Comparison of ENCODE assay signal across 12 mouse cellular contexts in the genomic region with DNA sequence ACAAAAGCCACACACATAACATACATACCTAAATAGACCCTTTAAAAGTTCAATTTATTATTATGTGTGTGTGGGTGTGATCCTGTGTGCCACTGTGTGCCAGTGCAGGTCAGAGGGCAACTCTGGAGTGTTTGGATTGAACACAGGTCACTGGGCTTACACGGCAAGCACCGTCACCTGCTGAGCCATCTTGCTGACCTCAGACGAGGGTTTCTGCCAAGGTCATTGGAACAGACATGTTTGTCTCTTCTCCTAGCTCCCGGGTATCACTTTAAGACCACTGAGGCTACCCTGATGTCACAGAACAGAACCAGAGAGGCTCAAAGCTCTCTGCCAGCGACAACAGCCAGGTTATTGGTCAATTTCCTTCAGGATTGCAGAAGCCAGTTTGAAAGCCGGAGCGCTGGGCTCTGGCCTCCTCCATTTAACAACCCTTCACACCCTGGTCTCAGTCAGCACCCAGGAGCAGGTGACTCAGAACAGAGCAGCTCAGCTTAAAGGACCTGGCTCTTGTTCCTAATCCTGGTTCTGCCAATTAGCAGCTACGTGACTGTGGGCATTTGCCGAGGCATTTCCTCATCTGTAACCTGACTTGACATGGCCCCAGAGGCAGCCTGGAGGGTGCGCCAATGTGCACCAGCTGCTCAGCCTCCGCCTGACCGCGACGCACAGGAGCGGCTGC. TPM values are rescaled to one million over a fixed set of nuclear protein-coding genes. Genes with fewer than 3 reads are reported as not detected.
DNase-seq lines count a peak whose midpoint lies in the region; ATAC-seq lines count a peak whose summit lies in the region.
"Had no signal": no experiment of that assay in that cellular context is flagged by ENCODE, and none has a peak within 500 bp of the region (broad histone marks: within the 10 kb centered on the region; RNA-seq: fewer than 3 reads in every experiment).

No protein-coding gene starts in this region.

- no peak overlapping the region for H3K9ac ChIP-seq in midbrain, embryonic 14.5 days (replicated peaks; ENCODE audit: low read length)
- H3K9ac ChIP-seq: lung, embryonic 15.5 days; stomach, embryonic 15.5 days had no signal

- 82% methylated on average over 15 of the region's 15 CpGs for WGBS in midbrain, embryonic 14.5 days

- peak; percentile 26 to 46 for DNase-seq in adrenal gland, postnatal 36 days
- no peak for DNase-seq in adrenal gland, postnatal 4 days (ENCODE audit: low spot score in 2 of 2)
- peak; percentile 25 for DNase-seq in kidney, adult 9 months
- no peak for DNase-seq in kidney, adult 18-20 months
- DNase-seq in heart, postnatal 36 days, result peak; percentile 40 to 60
- DNase-seq in spleen, adult 12 weeks (ENCODE audit: low spot score), result no peak
- DNase-seq in midbrain, embryonic 14.5 days, result no peak

- H3K4me2 ChIP-seq in midbrain, embryonic 14.5 days (ENCODE audit: low read length), result no peak overlapping the region
- H3K4me2 ChIP-seq: lung, embryonic 15.5 days; stomach, embryonic 15.5 days had no signal

- intact Hi-C loops in heart, postnatal 36 days (cut with DNase I), result no loop called here

- no peaks in the 10 kb centered on the region for H3K27me3 ChIP-seq in midbrain, embryonic 14.5 days (ENCODE audit: control insufficient read depth, insufficient read depth, low read length)
- H3K27me3 ChIP-seq: lung, embryonic 15.5 days; stomach, embryonic 15.5 days had no signal

- no peak overlapping the region for H3K4me3 ChIP-seq in brown adipose tissue, adult 24 weeks (ENCODE audit: insufficient read depth, low read depth, low read length)
- H3K4me3 ChIP-seq in midbrain, embryonic 14.5 days (replicated peaks; ENCODE audit: low read depth, low read length), result no peak overlapping the region
- H3K4me3 ChIP-seq: lung, embryonic 15.5 days; stomach, embryonic 15.5 days had no signal

- H3K4me1 ChIP-seq in brown adipose tissue, adult 24 weeks (ENCODE audit: control insufficient read depth, insufficient read depth, insufficient read length, low read length), result peaks cover 73% of the 10 kb centered on the region
- no peaks in the 10 kb centered on the region for H3K4me1 ChIP-seq in midbrain, embryonic 14.5 days (ENCODE audit: control insufficient read depth, insufficient read depth, low read length)

- H3K9me3 ChIP-seq in midbrain, embryonic 14.5 days (ENCODE audit: control insufficient read depth, low read length), result no peaks in the 10 kb centered on the region
- H3K9me3 ChIP-seq: lung, embryonic 15.5 days; stomach, embryonic 15.5 days had no signal

- ATAC-seq in midbrain, embryonic 14.5 days (ENCODE audit: low FRiP score, low TSS enrichment), result no peak
- ATAC-seq: forebrain, embryonic 14.5 days had no signal

- H3K36me3 ChIP-seq in midbrain, embryonic 14.5 days (ENCODE audit: control insufficient read depth, insufficient read depth, low read length), result no peaks in the 10 kb centered on the region
- H3K36me3 ChIP-seq: lung, embryonic 15.5 days; stomach, embryonic 15.5 days had no signal

- peak overlapping the region; percentile 98 for H3K27ac ChIP-seq in brown adipose tissue, adult 24 weeks (replicated peaks; ENCODE audit: low read depth, low read length)
- no peak overlapping the region for H3K27ac ChIP-seq in midbrain, embryonic 14.5 days (replicated peaks; ENCODE audit: low read depth, low read length)
- H3K27ac ChIP-seq: kidney, postnatal 0 days; lung, embryonic 15.5 days; stomach, embryonic 15.5 days had no signal

RNA-seq across cellular contexts. Expression of gene Egln1, which starts 25.0 kb away (rescaled TPM):
- total RNA-seq in adrenal gland, postnatal 36 days (2021), result 10 to 100 TPM; 50.2 to 64.1 TPM
- total RNA-seq in adrenal gland, postnatal 4 days (2021), result 10 to 100 TPM; 45.2 to 47.4 TPM
- polyA plus RNA-seq in brown adipose tissue, adult 24 weeks (2012; ENCODE audit: insufficient read depth, insufficient read length, missing spikeins), result 134 and 142 TPM in 2 replicates
- total RNA-seq in heart, postnatal 36 days (2021), result 100 to 1,000 TPM; 294 to 306 TPM
- polyA plus RNA-seq in midbrain, embryonic 14.5 days (2014; fragmentation: Nextera tagmentation; extraction: Ambion mirVana), result 24.5 and 25.1 TPM in 2 replicates

RNA-seq across cellular contexts. Expression of gene Sprtn, which starts 26.4 kb away (rescaled TPM):
- 10 to 100 TPM; 19.0 to 19.7 TPM for total RNA-seq in adrenal gland, postnatal 36 days (2021)
- total RNA-seq in adrenal gland, postnatal 4 days (2021), result 10 to 100 TPM; 26.1 to 28.0 TPM
- polyA plus RNA-seq in brown adipose tissue, adult 24 weeks (2012; ENCODE audit: insufficient read depth, insufficient read length, missing spikeins), result 10.2 and 14.9 TPM in 2 replicates
- total RNA-seq in heart, postnatal 36 days (2021), result 10 to 100 TPM; 12.2 to 12.8 TPM
- polyA plus RNA-seq in midbrain, embryonic 14.5 days (2014; fragmentation: Nextera tagmentation; extraction: Ambion mirVana), result 9.8 and 11.7 TPM in 2 replicates

RNA-seq across cellular contexts. Expression of gene Exoc8, which starts 26.6 kb away (rescaled TPM):
- 10 to 100 TPM; 23.0 to 24.0 TPM for total RNA-seq in adrenal gland, postnatal 36 days (2021)
- 10 to 100 TPM; 17.1 to 19.8 TPM for total RNA-seq in adrenal gland, postnatal 4 days (2021)
- 9.7 and 13.5 TPM in 2 replicates for polyA plus RNA-seq in brown adipose tissue, adult 24 weeks (2012; ENCODE audit: insufficient read depth, insufficient read length, missing spikeins)
- total RNA-seq in heart, postnatal 36 days (2021), result 10 to 100 TPM; 18.5 to 22.8 TPM
- polyA plus RNA-seq in midbrain, embryonic 14.5 days (2014; fragmentation: Nextera tagmentation; extraction: Ambion mirVana), result 13.0 and 13.2 TPM in 2 replicates

Comparison
In these comparisons a context has a peak if more than half of its experiments do, and no peak if none do; other contexts are left out.
1. DNase-seq: peak in adrenal gland, postnatal 36 days (2 of 2), kidney, adult 9 months (single experiment) and heart, postnatal 36 days (2 of 2); none in adrenal gland, postnatal 4 days (0 of 2), kidney, adult 18-20 months (single experiment), spleen, adult 12 weeks (single experiment) and midbrain, embryonic 14.5 days (single experiment).
2. RNA of gene Egln1, which starts 25.0 kb away (total RNA-seq): 294 to 306 TPM in heart, postnatal 36 days; 50.2 to 64.1 TPM in adrenal gland, postnatal 36 days and 45.2 to 47.4 TPM in adrenal gland, postnatal 4 days; every median in the first group is over 4 times any median in the second.